In genomic region chr7:139270738-139271137, GRCm38 (mm10) we compare ENCODE assay signal across 17 mouse cellular contexts. TPM values are rescaled to one million over a fixed set of nuclear protein-coding genes. Genes with fewer than 3 reads are reported as not detected.
DNase-seq lines count a peak whose midpoint lies in the region; TF ChIP-seq lines count a peak whose summit lies in the region.
"Had no signal": no experiment of that assay in that cellular context is flagged by ENCODE, and none has a peak within 500 bp of the region (broad histone marks: within the 10 kb centered on the region; RNA-seq: fewer than 3 reads in every experiment).

No protein-coding gene starts in this region.

- intact Hi-C loops in gastrocnemius, adult 2 months (cut with DNase I): no loop called here

- peak overlapping the region; percentile 12 for H3K27ac ChIP-seq in gastrocnemius, adult 2 months

- DNase-seq in gastrocnemius, adult 2 months: peak; percentile 52
- no peak for DNase-seq in gastrocnemius, adult 18-20 months (ENCODE audit: low spot score)
- DNase-seq in skeletal muscle tissue, adult 2 months (ENCODE audit: low read depth, low spot score): peak; percentile 56
- no peak for DNase-seq in right cerebral cortex, postnatal 14 days
- DNase-seq: adrenal gland, adult 2 months; adrenal gland, adult 8-10 months; adrenal gland, postnatal 10 days; adrenal gland, postnatal 14 days; adrenal gland, postnatal 25 days; adrenal gland, postnatal 36 days; B cell, adult 2 months; cerebellum, adult 11 months; cerebellum, adult 11-12 months; cerebellum, adult 18-20 months had no signal

- TF ChIP-seq CTCF in gastrocnemius, adult 2 months (IDR thresholded peaks at IDR 0.05): no peak

- no peak overlapping the region for H3K4me3 ChIP-seq in gastrocnemius, adult 2 months

RNA-seq across cellular contexts. Expression of gene Pwwp2b, which starts 22.5 kb away (rescaled TPM):
- total RNA-seq in gastrocnemius, adult 2 months (2021): 1 to 10 TPM; 3.0 to 7.4 TPM
- 1 to 10 TPM; 4.9 to 6.7 TPM for total RNA-seq in gastrocnemius, adult 18-20 months (2021)

RNA-seq across cellular contexts. Expression of gene Stk32c, which starts 57.6 kb away (rescaled TPM):
- total RNA-seq in gastrocnemius, adult 2 months (2021): under 1 TPM in 1 of 2 experiments, not detected in 1; 0.73 TPM
- total RNA-seq in gastrocnemius, adult 18-20 months (2021): under 1 TPM; 0.27 to 0.31 TPM
- total RNA-seq: CH12.LX, G1E, MEL had no signal

RNA-seq across cellular contexts. Expression of gene Lrrc27, which starts 58.0 kb away (rescaled TPM):
- total RNA-seq in gastrocnemius, adult 2 months (2021): 1 to 10 TPM; 1.6 to 4.0 TPM
- 1 to 10 TPM; 1.9 to 3.0 TPM for total RNA-seq in gastrocnemius, adult 18-20 months (2021)

Comparison
In these comparisons a context has a peak if more than half of its experiments do, and no peak if none do; other contexts are left out.
1. DNase-seq: peak in gastrocnemius, adult 2 months (single experiment) and skeletal muscle tissue, adult 2 months (single experiment); none in gastrocnemius, adult 18-20 months (single experiment) and right cerebral cortex, postnatal 14 days (single experiment).